Mouse (Mus musculus) testis, postnatal 10 days (tissue): ENCODE results near the gene Abhd16a.
"Not testable (repeated sequence)": the region's sequence is repeated elsewhere in the genome, so short reads cannot be mapped to it uniquely, and the experiment has no call there.

Experiments
- DNase-seq: peaks from one replicate; pipeline ENCODE4 v3.0.0; 2021; ENCODE audit warnings: low spot score

The Abhd16a gene

DNA sequence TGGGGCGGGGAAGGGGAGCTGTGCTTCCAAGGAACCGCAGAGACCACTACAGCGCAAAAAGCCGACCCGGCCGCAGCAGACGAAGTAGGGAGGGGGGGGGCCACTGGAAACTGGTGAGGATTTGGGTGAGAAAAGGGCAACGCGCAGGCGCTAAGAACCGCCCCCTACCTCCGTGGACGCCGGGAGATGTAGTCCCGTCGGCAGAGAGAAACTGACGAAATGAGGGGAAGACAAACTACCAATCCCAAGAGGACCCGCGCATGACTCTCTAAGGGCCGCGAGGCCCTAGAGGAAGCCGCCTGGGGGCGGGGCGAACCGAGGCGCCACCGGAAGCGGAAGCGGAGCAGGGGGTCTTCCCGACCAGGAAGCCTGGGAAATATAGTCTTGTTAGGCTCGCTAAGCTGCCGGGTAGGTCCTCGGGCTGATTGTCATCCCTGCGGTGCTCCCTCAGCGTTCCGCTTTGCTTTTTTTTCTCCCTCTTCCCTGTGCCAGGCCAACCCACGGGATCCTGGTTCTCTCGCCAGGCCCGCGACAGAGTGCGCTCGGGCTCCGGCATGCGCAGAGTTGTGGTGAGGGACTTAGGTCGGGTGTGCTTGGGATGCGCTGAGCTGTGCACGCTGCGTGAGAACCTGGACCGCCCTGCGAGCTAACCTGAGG lies 32.2 kb downstream of the Abhd16a start, which contains the start of gene Gpank1:
Gene Gpank1, plus strand, starts transcription at position 313 of the 657 bp plus-strand sequence.
- peak; percentile 97 for DNase-seq

DNA sequence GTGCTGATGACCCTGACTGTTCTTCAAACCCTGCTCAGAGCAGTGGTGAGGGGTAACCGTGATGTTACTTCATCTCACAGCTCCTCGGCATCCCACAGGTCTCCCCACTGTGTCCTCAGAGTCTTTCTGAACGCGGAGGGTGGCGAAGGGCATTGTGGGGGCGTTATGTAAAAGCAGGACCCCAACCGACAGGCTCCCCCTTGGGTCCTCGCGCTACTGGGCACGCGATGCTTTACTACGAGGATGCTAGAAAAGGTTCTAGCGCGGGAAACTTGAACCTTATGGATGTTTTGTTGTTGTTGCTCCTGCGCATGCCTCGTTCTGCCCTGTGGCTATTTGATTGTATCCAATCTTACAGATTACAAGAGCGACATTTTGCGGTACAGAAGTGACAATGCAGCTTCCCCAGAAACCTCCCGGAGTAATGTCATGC lies 32.8 kb downstream of the Abhd16a start, which contains the start of gene Csnk2b:
Gene Csnk2b, minus strand, starts transcription at position 183 of the 433 bp plus-strand sequence.
- peak; percentile 64 for DNase-seq

GRCm38 (mm10) chr17:35123287-35123686 lies 34.2 kb downstream of the Abhd16a start:
- not testable (repeated sequence) for DNase-seq

- not testable (repeated sequence) for DNase-seq
These were observed 35.3 kb downstream of the Abhd16a start for GRCm38 (mm10) chr17:35124261-35124896.

DNA sequence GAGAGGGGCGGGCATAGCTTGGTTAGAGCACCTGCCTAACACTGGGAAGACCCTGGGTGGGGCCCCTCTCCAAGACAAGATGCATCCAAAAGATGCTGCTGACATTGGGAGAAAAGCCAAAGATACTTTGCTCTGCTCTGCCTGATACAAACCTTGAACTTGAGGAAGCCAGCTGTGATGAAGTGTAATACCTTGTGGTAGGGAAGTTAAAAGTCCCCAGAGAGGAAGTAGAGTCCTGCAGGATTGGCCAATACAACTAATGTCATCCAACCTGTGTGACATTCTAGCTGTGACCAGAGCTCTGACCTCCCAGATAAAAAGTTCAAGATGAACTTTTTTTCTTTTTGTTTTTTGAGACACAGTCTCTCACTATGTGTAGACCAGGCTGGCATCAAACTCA lies 36.0 kb downstream of the Abhd16a start:
- no peak for DNase-seq

DNA sequence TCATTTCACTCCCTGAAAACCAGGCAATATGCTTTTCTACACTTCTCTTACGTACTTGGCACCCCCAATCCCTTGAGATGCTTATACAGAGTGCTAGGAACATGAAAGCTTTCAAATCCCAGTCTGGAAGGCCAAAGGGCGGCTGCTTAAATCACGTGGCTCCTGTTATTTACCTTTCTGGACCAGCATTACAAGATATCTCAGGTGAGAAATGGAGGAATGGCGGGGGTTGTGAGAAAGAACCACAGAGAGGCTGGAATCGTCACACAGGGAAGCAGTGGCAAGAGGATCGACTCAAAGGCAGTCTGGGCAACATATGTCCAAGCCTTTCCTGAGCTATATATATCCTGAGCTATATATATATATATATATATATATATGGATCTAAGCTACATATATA lies 36.5 kb downstream of the Abhd16a start:
- no peak for DNase-seq

DNA sequence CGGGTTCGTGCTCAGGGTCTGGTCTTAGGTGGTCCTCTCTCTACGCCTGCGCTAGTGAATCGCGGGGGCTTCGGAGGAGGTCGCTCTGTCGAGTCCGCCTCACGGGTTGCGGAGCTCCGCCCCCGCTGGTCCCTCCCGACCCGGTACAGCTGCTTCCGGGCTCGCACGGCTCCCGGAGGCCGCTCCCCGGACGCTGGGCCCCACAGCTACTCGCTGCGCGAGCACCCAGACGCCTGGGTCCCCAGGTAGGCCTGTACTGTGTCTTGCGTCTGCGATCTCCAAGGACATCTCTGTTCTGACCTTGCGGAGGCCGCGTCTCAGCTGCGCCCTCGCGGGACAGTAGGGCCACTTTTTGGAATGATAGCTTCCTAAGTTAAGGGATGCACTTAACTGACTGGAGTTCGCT lies 37.1 kb downstream of the Abhd16a start, which contains the start of gene D17H6S53E:
Gene D17H6S53E, plus strand, starts transcription at position 168 of the 406 bp plus-strand sequence.
- DNase-seq, result peak; percentile 81

- no peak for DNase-seq
These were observed 38.0 kb downstream of the Abhd16a start for GRCm38 (mm10) chr17:35127017-35127416.

- no peak for DNase-seq
These were observed 39.9 kb downstream of the Abhd16a start for GRCm38 (mm10) chr17:35128996-35129395.

GRCm38 (mm10) chr17:35131038-35131437 lies 42.0 kb downstream of the Abhd16a start:
- DNase-seq, result no peak

GRCm38 (mm10) chr17:35131500-35132173 lies 42.6 kb downstream of the Abhd16a start, which contains the start of gene Apom:
Gene Apom (minus strand): TSS chr17:35132050.
- DNase-seq, result no peak

DNA sequence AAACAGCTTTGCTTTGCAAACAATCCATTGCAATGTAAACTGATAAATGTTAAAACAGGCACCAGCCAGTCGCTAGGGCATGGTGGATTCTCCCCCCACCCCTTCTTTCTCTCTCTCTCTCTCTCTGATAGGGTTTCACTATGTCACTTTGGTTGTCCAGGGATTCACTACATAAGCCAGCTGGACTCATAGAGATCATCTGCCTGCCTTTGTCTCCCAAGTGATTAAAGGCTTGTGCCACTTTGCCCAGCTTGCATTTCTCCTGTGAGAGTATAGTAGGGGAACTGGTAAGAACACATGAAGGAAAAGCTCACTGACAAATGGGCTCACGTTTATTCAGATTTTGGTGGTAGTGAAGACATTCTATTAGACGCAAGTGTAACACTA lies 43.1 kb downstream of the Abhd16a start:
- no peak for DNase-seq

DNA sequence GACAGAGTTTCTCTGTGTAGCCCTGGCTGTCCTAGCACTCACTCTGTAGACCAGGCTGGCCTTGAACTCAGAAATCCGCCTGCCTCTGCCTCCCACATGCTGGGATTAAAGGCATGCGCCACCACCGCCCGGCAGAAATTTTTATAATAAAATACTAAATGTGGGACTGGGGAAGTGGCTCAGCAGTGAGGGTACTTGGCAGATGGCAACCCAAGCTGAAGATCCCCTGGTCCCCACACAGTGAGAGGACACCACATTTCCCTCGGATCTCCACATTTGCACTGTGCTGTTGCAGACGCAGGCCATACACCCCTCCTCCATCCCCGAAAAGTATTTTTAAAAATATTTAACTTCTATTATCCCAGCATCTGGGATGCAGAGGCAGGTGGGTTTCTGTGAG lies 44.5 kb downstream of the Abhd16a start:
- no peak for DNase-seq

GRCm38 (mm10) chr17:35134801-35135590 lies 45.9 kb downstream of the Abhd16a start, which contains the start of gene Bag6:
Gene Bag6 (plus strand): TSS chr17:35135178.
- DNase-seq, result peak; percentile 97

- DNase-seq, result no peak
These were observed 46.7 kb downstream of the Abhd16a start for GRCm38 (mm10) chr17:35135591-35136320.

- no peak for DNase-seq
These were observed 50.2 kb downstream of the Abhd16a start for GRCm38 (mm10) chr17:35139269-35139668.

DNA sequence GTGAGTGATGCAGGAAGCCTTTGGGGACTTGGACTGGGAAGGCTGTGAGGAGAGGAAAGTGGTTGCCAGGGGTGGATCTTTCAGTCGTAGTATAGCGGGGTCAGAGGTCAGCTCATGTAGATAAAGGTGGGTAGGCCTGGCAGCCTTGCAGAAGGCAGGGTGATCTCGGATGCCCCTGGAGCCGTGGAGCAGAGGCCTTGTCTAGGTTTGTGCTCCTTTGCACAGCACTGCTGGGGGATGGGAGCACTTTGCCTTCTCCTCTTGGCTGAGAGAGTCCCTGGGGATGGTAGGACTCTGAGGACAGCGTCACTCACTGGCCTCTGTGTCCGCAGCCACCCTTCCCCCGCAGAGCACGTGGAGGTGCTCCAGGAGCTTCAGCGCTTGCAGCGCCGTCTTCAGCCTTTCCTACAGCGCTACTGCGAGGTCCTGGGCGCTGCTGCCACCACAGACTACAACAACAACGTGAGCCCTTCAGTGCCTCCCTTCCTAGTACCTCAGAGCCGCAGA lies 51.5 kb downstream of the Abhd16a start:
- DNase-seq, result no peak

DNA sequence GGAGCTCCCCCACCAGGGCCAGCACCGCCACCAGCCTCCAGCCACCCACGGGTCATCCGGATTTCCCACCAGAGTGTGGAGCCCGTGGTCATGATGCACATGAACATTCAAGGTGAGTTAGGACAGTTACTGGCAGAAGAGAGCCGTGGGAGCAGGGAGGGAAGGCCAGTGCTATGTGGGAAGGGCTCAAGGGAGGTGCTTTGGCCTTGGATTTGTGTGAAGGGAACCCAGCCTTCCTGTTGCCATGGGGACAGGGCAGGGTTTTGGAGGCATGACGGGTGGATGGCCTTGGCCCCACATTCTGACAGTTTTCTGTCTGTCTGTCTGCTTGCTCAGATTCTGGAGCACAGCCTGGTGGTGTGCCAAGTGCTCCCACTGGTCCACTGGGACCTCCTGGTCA lies 52.9 kb downstream of the Abhd16a start:
- DNase-seq, result peak; percentile 86

GRCm38 (mm10) chr17:35146139-35146538 lies 57.1 kb downstream of the Abhd16a start:
- no peak for DNase-seq

GRCm38 (mm10) chr17:35147348-35147747 lies 58.3 kb downstream of the Abhd16a start:
- DNase-seq, result no peak
